Mouse (Mus musculus): ENCODE results near the gene Fam20b.
"Not testable (repeated sequence)": the region's sequence is repeated elsewhere in the genome, so short reads cannot be mapped to it uniquely, and the experiment has no call there.

The Fam20b gene

GRCm38 (mm10) chr1:156671921-156672320, 47.0 kb downstream of the Fam20b start:
- peak; percentile 51 for ATAC-seq (ENCODE audit: low TSS enrichment)

- no peak for ATAC-seq (ENCODE audit: low TSS enrichment)
Observed at GRCm38 (mm10) chr1:156669208-156669983, 49.5 kb downstream of the Fam20b start.

GRCm38 (mm10) chr1:156668602-156669001, 50.3 kb downstream of the Fam20b start:
- no peak for ATAC-seq (ENCODE audit: low TSS enrichment)

GRCm38 (mm10) chr1:156667141-156667926, 51.6 kb downstream of the Fam20b start:
- ATAC-seq (ENCODE audit: low TSS enrichment): peak; percentile 54

- ATAC-seq (ENCODE audit: low TSS enrichment): no peak
Observed at GRCm38 (mm10) chr1:156665777-156666176, 53.1 kb downstream of the Fam20b start.

- not testable (repeated sequence) for ATAC-seq (ENCODE audit: low TSS enrichment)
Observed at GRCm38 (mm10) chr1:156660660-156661236, 58.1 kb downstream of the Fam20b start.

- ATAC-seq (ENCODE audit: low TSS enrichment): no peak
Observed at GRCm38 (mm10) chr1:156659906-156660659, 58.8 kb downstream of the Fam20b start.

- ATAC-seq (ENCODE audit: low TSS enrichment): 0 out of 2 replicates have a peak, but pooled peaks have one; percentile 28
Observed at GRCm38 (mm10) chr1:156658676-156659075, 60.2 kb downstream of the Fam20b start.

- no peak; the same call in 1 of the 2 replicates for ATAC-seq (ENCODE audit: low TSS enrichment)
Observed at GRCm38 (mm10) chr1:156657523-156657922, 61.4 kb downstream of the Fam20b start.

GRCm38 (mm10) chr1:156654735-156655530, 64.0 kb downstream of the Fam20b start:
- ATAC-seq (ENCODE audit: low TSS enrichment): no peak

- no peak for ATAC-seq (ENCODE audit: low TSS enrichment)
Observed at GRCm38 (mm10) chr1:156652189-156652822, 66.6 kb downstream of the Fam20b start.

- no peak for ATAC-seq (ENCODE audit: low TSS enrichment)
Observed at GRCm38 (mm10) chr1:156650631-156651030, 68.3 kb downstream of the Fam20b start.

GRCm38 (mm10) chr1:156648705-156649104, 70.2 kb downstream of the Fam20b start:
- ATAC-seq (ENCODE audit: low TSS enrichment): no peak

- no peak for ATAC-seq (ENCODE audit: low TSS enrichment)
Observed at GRCm38 (mm10) chr1:156645971-156646370, 72.9 kb downstream of the Fam20b start.

GRCm38 (mm10) chr1:156644780-156645523, 73.9 kb downstream of the Fam20b start:
- peak; percentile 51; the same call in 1 of the 2 replicates for ATAC-seq (ENCODE audit: low TSS enrichment)

- ATAC-seq (ENCODE audit: low TSS enrichment): no peak
Observed at GRCm38 (mm10) chr1:156644061-156644460, 74.8 kb downstream of the Fam20b start.

GRCm38 (mm10) chr1:156642813-156643212, 76.1 kb downstream of the Fam20b start:
- no peak for ATAC-seq (ENCODE audit: low TSS enrichment)

- no peak for ATAC-seq (ENCODE audit: low TSS enrichment)
Observed at GRCm38 (mm10) chr1:156641808-156642207, 77.1 kb downstream of the Fam20b start.

GRCm38 (mm10) chr1:156640577-156640976, 78.3 kb downstream of the Fam20b start:
- ATAC-seq (ENCODE audit: low TSS enrichment): peak; percentile 32; the same call in 1 of the 2 replicates

- ATAC-seq (ENCODE audit: low TSS enrichment): no peak
Observed at GRCm38 (mm10) chr1:156639455-156639854, 79.4 kb downstream of the Fam20b start.

Measured in frontal cortex, adult (tissue).